8 mouse cellular contexts compared by ENCODE assay signal in genomic region chr11:80384461-80384860, GRCm38 (mm10). TPM values are rescaled to one million over a fixed set of nuclear protein-coding genes. Genes with fewer than 3 reads are reported as not detected.
DNase-seq lines count a peak whose midpoint lies in the region; ATAC-seq and TF ChIP-seq lines count a peak whose summit lies in the region.

No protein-coding gene starts in this region.

- peak overlapping the region; percentile 80 for H3K4me2 ChIP-seq in lung, embryonic 16.5 days (ENCODE audit: low read depth, low read length)
- peak overlapping the region; percentile 92 for H3K4me2 ChIP-seq in limb, embryonic 11.5 days (ENCODE audit: low read depth, severe bottlenecking)

- TF ChIP-seq POLR2A in embryonic fibroblast, embryonic 13.5 days (IDR thresholded peaks at IDR 0.05; ENCODE audit: low read depth, low read length): no peak
- no peak for TF ChIP-seq POLR2A in olfactory bulb, adult 2 months (IDR thresholded peaks at IDR 0.05; ENCODE audit: insufficient read depth, low read depth, low read length)

- no peak for ATAC-seq in lung, embryonic 16.5 days (ENCODE audit: low read depth)
- ATAC-seq in limb, embryonic 11.5 days (ENCODE audit: insufficient number of reproducible peaks, low FRiP score, low TSS enrichment, low read depth): no peak

- H3K4me1 ChIP-seq in lung, embryonic 16.5 days (replicated peaks; ENCODE audit: control insufficient read depth, insufficient read depth, low read length): peaks cover 17% of the 10 kb centered on the region
- H3K4me1 ChIP-seq in embryonic fibroblast, embryonic 13.5 days (ENCODE audit: control insufficient read depth, insufficient read depth, low read length): 0 out of 2 replicates have a peak, but pooled peaks cover 3% of the 10 kb centered on the region
- peaks cover 7% of the 10 kb centered on the region; the same call in 1 of the 2 replicates for H3K4me1 ChIP-seq in limb, embryonic 11.5 days (ENCODE audit: control insufficient read depth, insufficient read depth, low read length)
- H3K4me1 ChIP-seq in olfactory bulb, adult 2 months (ENCODE audit: control insufficient read depth, insufficient read depth, low read length): no peaks in the 10 kb centered on the region

- no peak overlapping the region for H3K27ac ChIP-seq in lung, embryonic 16.5 days (ENCODE audit: low read length)
- no peak overlapping the region for H3K27ac ChIP-seq in embryonic fibroblast, embryonic 13.5 days (ENCODE audit: insufficient read depth, low read length)
- no peak overlapping the region for H3K27ac ChIP-seq in limb, embryonic 11.5 days (replicated peaks; ENCODE audit: low read depth, low read length)
- no peak overlapping the region for H3K27ac ChIP-seq in olfactory bulb, adult 2 months (ENCODE audit: insufficient read depth, low read depth, low read length)

- H3K27me3 ChIP-seq in lung, embryonic 16.5 days (ENCODE audit: control insufficient read depth, insufficient read depth, low read depth, low read length): no peaks in the 10 kb centered on the region
- H3K27me3 ChIP-seq in limb, embryonic 11.5 days (ENCODE audit: control insufficient read depth, insufficient read depth, low read length): no peaks in the 10 kb centered on the region

- H3K9ac ChIP-seq in lung, embryonic 16.5 days (ENCODE audit: low read length): peak overlapping the region; percentile 70
- peak overlapping the region; percentile 64 for H3K9ac ChIP-seq in limb, embryonic 11.5 days (ENCODE audit: low read length)

- peaks cover 22% of the 10 kb centered on the region for H3K36me3 ChIP-seq in lung, embryonic 16.5 days (ENCODE audit: control insufficient read depth, insufficient read depth, low read length)
- H3K36me3 ChIP-seq in limb, embryonic 11.5 days (ENCODE audit: control insufficient read depth, insufficient read depth, low read length): peaks cover 10% of the 10 kb centered on the region

- no peaks in the 10 kb centered on the region for H3K9me3 ChIP-seq in lung, embryonic 16.5 days (ENCODE audit: control insufficient read depth, low read length)
- no peaks in the 10 kb centered on the region for H3K9me3 ChIP-seq in limb, embryonic 11.5 days (ENCODE audit: control insufficient read depth, low read length)

- no peak for TF ChIP-seq CTCF in embryonic fibroblast, embryonic 13.5 days (IDR thresholded peaks at IDR 0.05; ENCODE audit: borderline replicate concordance, insufficient read depth, low read length)
- TF ChIP-seq CTCF in olfactory bulb, adult 2 months (IDR thresholded peaks at IDR 0.05; ENCODE audit: insufficient read depth, low read depth, low read length): no peak

- peak overlapping the region; percentile 97 for H3K4me3 ChIP-seq in lung, embryonic 16.5 days (ENCODE audit: low read length)
- peak overlapping the region; percentile 99 for H3K4me3 ChIP-seq in embryonic fibroblast, embryonic 13.5 days (ENCODE audit: insufficient read depth, low read length)
- peak overlapping the region; percentile 97 for H3K4me3 ChIP-seq in limb, embryonic 11.5 days (ENCODE audit: low read depth, low read length)
- H3K4me3 ChIP-seq in olfactory bulb, adult 2 months (ENCODE audit: insufficient read depth, low read depth, low read length): peak overlapping the region; percentile 52

- DNase-seq in lung, postnatal 14 days: no peak
- peak; percentile 32 for DNase-seq in limb, embryonic 11.5 days (ENCODE audit: low spot score)
- no peak for DNase-seq in layer of hippocampus, postnatal 25 days (ENCODE audit: extremely low spot score in 1 of 2, low spot score in 1 of 2)
- DNase-seq in adrenal gland, postnatal 14 days: no peak
- DNase-seq in left cerebral cortex, adult 18-20 months (ENCODE audit: low spot score in 2 of 2): no peak

RNA-seq across cellular contexts. Expression of gene Zfp207, which starts 1.4 kb away (rescaled TPM):
- 229 and 240 TPM in 2 replicates for polyA plus RNA-seq in lung, embryonic 16.5 days (2015; fragmentation: Nextera tagmentation; extraction: Ambion mirVana)
- 178 and 208 TPM in 2 replicates for polyA plus RNA-seq in embryonic fibroblast, embryonic 13.5 days (2011; ENCODE audit: insufficient read length, low read depth, missing spikeins)
- polyA plus RNA-seq in limb, embryonic 11.5 days (2014; fragmentation: Nextera tagmentation; extraction: Ambion mirVana): 343 and 367 TPM in 2 replicates
- polyA plus RNA-seq in olfactory bulb, adult 2 months (2012; ENCODE audit: insufficient read depth, insufficient read length, low replicate concordance, missing spikeins): 162 and 401 TPM in 2 replicates
- 100 to 1,000 TPM; 133 to 153 TPM for total RNA-seq in layer of hippocampus, postnatal 25 days (2021)
- total RNA-seq in adrenal gland, postnatal 14 days (2021): 154 and 176 TPM in 2 replicates
- 100 to 1,000 TPM; 121 to 123 TPM for total RNA-seq in left cerebral cortex, adult 18-20 months (2021)

RNA-seq across cellular contexts. Expression of gene 5730455P16Rik, which starts 6.6 kb away (rescaled TPM):
- 17.5 and 19.4 TPM in 2 replicates for polyA plus RNA-seq in lung, embryonic 16.5 days (2015; fragmentation: Nextera tagmentation; extraction: Ambion mirVana)
- 27.0 and 38.4 TPM in 2 replicates for polyA plus RNA-seq in embryonic fibroblast, embryonic 13.5 days (2011; ENCODE audit: insufficient read length, low read depth, missing spikeins)
- polyA plus RNA-seq in limb, embryonic 11.5 days (2014; fragmentation: Nextera tagmentation; extraction: Ambion mirVana): 23.2 and 25.9 TPM in 2 replicates
- polyA plus RNA-seq in olfactory bulb, adult 2 months (2012; ENCODE audit: insufficient read depth, insufficient read length, low replicate concordance, missing spikeins): not detected in 2 replicates
- 10 to 100 TPM; 48.6 to 53.0 TPM for total RNA-seq in layer of hippocampus, postnatal 25 days (2021)
- total RNA-seq in adrenal gland, postnatal 14 days (2021): 12.7 and 20.4 TPM in 2 replicates
- total RNA-seq in left cerebral cortex, adult 18-20 months (2021): 10 to 100 TPM; 49.5 to 53.9 TPM

RNA-seq across cellular contexts. Expression of gene Psmd11, which starts 44.0 kb away (rescaled TPM):
- 277 and 300 TPM in 2 replicates for polyA plus RNA-seq in lung, embryonic 16.5 days (2015; fragmentation: Nextera tagmentation; extraction: Ambion mirVana)
- polyA plus RNA-seq in embryonic fibroblast, embryonic 13.5 days (2011; ENCODE audit: insufficient read length, low read depth, missing spikeins): 131 and 170 TPM in 2 replicates
- 316 and 334 TPM in 2 replicates for polyA plus RNA-seq in limb, embryonic 11.5 days (2014; fragmentation: Nextera tagmentation; extraction: Ambion mirVana)
- polyA plus RNA-seq in olfactory bulb, adult 2 months (2012; ENCODE audit: insufficient read depth, insufficient read length, low replicate concordance, missing spikeins): not detected in 2 replicates
- total RNA-seq in layer of hippocampus, postnatal 25 days (2021): 10 to 100 TPM; 91.5 to 93.1 TPM
- 124 and 132 TPM in 2 replicates for total RNA-seq in adrenal gland, postnatal 14 days (2021)
- 100 to 1,000 TPM in 1 of 2 experiments, 10 to 100 TPM in 1; 96.3 to 109 TPM for total RNA-seq in left cerebral cortex, adult 18-20 months (2021)

Comparison
In these comparisons a context has a peak if more than half of its experiments do, and no peak if none do; other contexts are left out.
1. RNA of gene 5730455P16Rik, which starts 6.6 kb away (polyA plus RNA-seq): 27.0 to 38.4 TPM in embryonic fibroblast, embryonic 13.5 days, 23.2 to 25.9 TPM in limb, embryonic 11.5 days and 17.5 to 19.4 TPM in lung, embryonic 16.5 days; not detected in olfactory bulb, adult 2 months; every median in the first group is over 10 times any median in the second.
2. Peak in every context shown above with its lines, with median percentiles within 50 percentile points of each other: H3K4me3 ChIP-seq.